Mouse (Mus musculus) kidney, postnatal 14 days (tissue): Measurements from ENCODE around the gene Cox17.

Source experiments
- DNase-seq: peaks from one replicate; pipeline ENCODE4 v3.0.0; 2022; ENCODE audit warnings: mixed read lengths

The Cox17 gene

DNA sequence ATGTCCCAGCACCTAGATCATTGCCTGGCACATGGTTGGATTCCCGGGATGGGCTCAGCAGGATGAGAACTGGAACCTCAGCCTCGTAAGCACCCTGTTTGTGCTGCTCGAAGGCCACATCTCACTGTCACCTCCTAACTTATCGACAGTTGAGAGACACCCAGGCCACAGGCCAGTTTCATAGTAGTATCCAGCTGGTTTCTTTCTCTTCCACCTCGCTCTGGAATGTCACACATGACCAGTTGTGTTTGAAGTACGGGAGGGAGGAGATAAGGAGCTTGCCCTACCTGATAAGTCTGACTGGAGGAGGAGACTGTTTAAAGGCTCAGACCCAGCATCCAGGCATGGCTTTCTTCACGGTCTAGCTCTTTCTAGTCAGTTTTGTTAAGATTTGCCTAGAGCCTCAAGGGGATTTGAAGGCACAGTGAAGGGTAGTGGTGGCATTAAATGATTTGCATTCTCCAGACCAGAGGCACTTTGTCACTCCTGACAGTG is 3.6 kb downstream of the Cox17 start:
- no peak for DNase-seq

DNA sequence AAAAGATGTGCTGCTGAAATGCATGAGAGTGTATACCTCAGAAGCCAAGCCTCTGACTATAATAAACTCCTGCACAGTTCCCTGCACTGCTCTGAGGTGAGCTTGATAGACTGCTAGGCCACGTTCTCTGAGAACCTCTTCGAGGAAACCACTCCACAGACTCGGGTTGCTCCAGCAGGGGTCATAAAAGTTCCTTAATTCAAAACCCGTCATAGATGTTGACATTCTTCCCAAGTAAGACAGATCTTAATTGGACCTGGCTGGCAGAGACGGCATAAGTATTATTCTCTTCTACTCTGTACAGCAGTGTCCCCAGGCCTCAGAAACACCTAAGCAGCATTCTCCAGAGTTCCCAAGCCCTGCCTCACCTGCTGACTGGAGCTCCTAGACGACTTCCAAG is 4.1 kb downstream of the Cox17 start:
- no peak for DNase-seq

DNA sequence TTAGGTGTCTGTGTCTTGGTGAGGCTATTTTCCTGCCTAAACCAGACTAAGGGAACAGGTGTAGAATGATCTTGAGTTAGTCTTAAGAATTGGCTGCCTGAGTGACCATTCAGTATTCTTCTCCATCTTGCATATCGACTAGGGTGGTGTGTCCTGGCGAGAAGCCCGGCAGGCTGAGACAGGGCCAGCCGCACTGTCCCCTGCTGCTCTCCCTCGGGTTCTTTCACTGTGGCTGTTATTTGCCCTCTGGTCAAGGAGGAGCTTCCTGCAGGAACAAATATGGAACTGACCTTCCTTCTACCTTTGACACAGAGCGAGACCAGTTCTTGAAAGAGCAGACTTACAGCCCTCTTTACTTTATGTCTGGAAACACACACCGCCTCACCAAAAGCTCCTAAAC is 5.2 kb downstream of the Cox17 start:
- no peak for DNase-seq

DNA sequence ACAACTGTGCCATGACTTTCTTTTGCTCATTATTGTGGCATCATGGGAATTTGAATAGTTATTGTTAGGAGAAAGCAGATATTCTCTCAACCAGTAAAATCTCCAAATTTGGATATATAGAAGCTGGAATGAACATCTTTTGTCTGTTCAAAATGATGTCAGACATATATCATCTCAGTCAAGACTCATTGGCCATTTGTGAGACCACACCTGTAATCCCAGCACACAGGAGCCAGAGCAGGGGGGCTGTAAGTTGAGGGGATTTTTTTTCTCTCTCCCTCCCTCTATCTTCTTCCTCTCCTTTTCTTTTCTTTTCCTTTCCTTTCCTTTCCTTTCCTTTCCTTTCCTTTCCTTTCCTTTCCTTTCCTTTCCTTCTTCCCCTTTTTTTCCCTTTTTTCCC is 6.1 kb downstream of the Cox17 start:
- no peak for DNase-seq

DNA sequence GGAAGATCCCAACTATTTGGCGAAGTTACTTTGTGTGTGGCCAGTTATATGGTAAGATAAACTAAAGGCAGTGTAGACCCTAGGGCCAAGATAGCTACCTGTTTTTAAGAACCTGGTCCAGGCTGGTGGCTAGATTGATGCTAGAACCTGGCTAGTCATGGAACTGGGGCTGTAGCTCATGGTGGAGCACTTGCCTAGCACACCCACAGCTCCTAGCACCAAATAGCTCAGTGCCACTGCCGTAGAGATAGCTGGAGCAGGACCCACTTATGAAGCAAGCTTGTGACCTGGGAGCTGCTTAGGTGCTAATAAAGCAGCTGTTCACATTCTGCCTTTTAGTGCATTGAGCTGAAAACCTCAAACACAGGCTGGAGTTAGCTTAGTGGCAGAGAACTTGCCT is 6.9 kb downstream of the Cox17 start:
- no peak for DNase-seq

DNA sequence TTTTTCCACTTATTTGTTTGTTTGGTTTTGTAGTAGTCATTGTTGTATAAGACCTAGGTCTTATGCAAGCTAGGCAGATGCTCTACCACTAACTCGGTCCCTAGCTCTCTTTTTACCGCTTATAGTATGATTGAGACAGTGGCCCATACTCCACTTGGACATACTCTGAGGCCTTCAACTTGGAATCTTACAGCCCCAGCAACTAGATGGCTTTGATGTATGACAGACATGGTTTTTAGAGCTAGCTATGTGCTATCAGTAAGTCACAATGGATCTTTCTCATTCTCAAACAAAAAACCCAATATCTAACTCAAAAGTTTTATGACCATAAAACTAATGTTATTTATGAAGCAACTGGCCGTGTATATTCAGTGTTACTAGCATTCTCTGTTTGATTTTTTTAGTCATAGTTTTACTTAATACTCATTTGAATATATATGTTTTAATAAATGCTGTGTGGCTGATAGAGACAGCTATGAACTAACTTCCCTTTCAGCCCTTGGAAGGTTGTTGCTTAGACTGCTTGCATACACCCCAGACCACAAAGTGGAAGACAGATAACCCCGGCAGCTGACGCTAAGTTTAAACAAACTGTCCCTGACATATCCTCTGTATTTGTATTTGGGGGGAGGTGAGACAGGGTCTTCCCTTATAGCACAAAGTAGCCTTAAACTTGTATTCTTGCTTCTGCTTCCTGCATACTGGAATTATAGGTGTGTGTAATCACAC is 7.6 kb downstream of the Cox17 start:
- no peak for DNase-seq

DNA sequence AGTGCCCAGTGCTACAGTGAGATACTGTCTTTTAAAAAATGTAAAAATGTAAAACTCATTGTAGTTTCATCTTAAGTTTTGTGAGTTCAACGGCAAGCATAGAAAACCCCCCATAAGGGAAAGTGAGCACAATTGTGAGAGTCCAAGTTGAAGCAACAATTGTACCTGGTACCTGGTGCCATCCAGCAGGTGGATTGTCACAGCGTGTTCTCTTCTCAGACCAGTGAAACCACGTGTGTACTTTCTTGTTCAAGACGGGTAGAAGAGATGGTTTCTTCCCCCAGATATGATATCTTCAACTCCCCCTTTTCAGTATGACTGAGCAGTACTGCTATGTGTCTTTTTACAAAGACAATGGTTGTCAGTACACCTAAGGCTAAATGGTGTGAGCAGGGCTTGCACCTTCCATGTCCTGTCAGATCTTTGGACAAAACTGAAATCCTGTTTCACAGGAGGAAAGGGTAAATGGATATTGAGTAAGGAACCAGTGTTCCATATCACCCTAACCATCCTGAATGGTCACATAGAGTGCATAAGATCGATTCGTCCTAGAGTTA is 11.5 kb downstream of the Cox17 start:
- no peak for DNase-seq

DNA sequence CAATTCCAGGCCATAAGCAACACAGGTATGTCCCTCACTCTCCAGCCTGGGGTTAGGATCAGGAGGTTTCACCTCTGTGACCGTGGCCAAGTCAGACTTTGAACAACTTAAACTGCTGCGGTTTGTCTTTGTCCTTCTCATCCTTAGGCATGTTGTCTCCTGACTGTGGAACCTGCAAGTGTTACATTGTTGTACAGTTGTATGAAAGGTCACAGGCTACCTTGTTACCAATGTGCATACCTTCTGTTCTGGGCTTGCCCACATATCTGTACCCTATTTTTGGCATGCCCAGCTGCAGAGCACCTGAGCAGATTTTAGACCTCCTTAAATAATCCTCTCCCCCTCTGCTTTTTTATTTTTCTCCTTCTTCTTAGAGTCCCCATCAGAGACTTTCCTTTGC is 12.4 kb downstream of the Cox17 start:
- DNase-seq: no peak

DNA sequence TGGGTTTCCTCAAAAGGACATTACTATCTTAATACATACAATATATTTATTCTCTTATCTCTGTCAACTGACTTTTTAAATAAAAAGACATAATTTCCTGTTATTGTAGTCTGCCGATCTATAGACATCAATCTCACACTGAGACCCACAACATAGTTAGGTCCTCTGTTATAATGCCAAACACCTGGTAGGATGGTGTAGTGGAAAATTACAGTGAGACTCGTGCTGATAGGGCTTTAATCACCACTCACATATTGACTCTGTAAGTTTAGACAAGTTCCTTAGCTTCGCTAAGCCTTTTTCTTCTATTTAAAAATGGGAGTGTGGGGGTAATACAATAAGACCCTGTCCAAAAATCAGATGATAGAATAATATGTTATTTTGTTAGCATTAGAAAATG is 13.1 kb downstream of the Cox17 start:
- no peak for DNase-seq

DNA sequence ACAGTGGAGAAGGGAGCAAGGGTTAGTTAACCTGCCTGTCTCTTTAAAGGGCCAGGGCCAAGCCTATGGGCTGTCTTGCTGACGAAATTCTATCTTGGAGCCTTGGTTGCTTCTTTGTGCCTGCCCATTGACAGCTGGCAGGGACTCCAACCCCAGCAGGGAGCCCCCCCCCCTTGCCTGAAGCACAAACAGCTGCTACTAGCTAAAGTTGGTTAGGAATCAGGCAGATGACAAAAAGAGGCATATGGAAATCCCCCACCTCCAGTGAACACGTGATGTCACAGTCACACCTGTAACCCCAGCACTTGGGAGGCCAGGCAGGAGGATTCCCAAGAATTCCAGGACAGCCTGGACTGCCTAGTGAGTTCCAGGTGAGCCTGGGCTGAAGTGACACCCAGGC is 13.5 kb downstream of the Cox17 start:
- DNase-seq: no peak

DNA sequence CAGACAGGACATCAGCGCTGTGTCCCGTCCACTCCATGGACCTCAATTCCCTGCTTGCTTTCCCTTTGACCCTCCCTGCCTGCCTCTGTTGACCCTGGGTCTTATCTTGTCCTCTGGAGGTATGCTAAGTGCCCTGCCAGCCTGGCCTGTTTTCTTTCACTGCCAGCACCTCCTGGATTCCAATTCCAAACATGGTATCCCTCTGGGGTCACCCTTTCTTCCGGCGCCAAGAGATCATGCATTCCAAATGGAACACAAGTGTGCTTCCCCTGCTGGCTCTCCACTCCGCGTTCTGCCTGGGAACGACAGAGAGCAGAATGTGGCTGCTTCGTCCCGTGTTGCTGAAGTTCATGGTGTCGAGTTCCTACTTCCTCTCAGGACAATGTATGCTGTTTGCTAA is 15.1 kb downstream of the Cox17 start, which contains the start of gene Popdc2:
Popdc2 (plus strand) TSS at position 277 of the 400 bp plus-strand sequence.
- no peak for DNase-seq

DNA sequence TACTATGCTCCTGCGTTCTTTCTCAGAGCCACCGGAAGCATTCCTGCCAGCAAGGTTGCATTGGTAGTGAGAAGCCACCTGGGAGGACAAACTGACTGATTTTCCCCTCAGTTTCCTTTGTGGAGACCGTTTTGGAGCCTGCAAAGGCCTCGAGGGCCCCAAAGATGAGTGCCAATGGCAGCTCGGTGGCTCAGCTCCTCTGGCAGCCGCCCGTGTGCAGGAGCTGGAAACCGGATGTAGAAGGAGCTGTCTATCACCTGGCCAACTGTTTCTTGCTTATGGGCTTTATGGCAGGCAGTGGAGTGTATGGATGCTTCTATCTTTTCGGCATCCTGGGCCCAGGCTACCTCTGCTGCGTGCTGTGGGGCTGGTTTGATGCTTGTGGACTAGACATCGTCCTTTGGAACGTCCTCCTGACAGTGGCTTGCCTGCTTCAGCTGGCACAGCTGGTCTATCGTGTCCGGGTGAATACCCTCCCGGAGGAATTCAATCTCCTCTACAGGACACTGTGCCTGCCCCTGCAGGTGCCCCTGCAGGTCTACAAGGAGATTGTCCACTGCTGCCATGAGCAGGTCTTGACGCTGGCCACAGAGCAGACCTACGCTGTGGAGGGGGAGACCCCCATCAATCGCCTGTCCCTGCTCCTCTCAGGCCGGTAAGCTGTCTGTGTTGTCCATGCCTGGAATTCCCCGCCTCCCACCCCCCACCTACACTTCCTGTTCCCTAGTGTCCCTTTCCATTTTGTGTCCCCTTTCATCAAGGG is 15.9 kb downstream of the Cox17 start:
- DNase-seq: no peak

DNA sequence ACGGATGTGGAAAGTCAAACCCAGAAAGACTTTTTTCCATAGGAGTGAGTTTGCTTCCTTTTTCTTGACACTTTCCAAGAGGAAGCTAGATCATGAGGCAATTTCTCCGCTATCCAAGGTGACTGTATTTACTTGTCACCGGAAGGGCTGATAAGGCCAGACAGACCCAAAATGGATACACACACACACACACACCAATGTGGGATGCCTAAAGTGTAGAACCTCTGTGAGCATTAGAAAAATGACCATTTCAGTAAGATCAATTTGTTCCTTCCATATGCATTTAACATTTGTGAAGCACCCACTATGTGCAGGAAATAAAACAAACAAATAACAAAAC is 16.4 kb downstream of the Cox17 start:
- DNase-seq: no peak

DNA sequence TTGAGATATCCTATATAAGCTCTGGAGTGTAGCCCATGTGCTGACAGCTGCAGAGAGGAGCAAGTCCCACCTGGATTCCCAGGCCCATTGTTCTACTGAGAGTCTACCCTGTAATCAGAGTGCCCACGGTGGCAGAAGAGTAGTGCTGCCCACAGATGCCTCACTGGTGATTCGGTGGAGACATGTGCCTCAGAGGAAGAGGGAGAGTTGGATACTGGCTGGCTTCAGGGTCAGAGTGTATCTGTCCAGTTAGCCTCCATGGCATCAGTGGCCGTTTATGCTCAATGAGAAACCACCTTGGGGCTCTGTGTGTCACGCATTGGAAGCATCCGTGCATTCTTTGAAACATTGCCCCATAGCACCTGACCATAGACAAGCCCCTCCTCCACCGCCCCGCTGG is 16.9 kb downstream of the Cox17 start:
- no peak for DNase-seq

DNA sequence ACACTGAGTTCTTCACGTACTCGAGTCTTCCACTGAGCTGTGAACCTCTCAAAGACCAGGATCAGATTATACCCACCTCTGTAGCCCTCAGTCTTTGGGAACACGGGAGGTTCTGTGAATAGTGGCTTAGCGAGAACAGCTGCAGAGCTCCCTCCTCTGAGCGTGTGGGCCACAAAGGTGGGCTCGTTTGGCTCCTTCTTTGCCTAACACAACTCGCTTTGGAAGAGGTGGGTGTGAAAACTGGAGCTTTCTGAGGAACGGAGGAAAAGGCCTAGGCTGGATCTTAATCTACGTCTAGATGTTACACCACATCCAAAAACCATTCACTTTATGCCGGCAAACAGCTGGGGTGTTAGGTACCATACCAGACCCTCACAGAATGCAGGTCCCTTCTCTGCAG is 18.6 kb downstream of the Cox17 start:
- no peak for DNase-seq

DNA sequence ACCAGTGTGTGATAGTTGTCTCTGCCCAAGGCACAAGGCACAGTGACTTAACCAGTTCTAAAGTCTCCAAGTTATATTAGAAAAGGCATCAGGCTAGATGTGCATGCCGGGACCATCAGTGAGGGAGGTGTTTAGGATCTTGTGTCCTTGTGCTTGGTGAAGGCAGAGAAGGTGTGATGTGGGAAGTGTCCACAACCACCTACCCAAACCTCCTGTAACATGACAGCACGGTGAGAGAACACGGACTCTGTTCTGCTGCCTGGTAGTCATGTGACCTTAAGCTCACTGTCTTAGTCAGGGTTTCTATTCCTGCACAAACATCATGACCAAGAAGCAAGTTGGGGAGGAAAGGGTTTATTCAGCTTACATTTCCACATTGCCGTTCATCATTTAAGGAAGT is 19.4 kb downstream of the Cox17 start:
- DNase-seq: no peak

DNA sequence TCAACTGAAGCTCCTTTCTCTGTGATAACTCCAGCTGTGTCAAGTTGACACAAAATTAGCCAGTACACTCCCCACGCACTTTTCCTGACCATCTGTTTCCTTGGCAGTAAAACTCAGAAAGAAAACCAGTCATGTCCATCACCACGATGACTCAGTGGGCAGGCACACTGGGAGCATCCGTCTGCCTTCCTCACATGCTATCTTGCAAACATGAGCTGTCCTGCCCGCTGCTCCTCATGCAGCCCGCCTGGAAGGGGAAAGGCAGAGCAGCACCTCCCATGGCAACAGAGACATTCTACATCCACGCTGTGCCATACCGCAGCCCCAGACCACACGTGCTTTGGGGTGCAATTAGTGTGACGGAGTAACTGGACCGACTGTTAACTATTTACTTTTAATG is 21.5 kb downstream of the Cox17 start:
- no peak for DNase-seq

DNA sequence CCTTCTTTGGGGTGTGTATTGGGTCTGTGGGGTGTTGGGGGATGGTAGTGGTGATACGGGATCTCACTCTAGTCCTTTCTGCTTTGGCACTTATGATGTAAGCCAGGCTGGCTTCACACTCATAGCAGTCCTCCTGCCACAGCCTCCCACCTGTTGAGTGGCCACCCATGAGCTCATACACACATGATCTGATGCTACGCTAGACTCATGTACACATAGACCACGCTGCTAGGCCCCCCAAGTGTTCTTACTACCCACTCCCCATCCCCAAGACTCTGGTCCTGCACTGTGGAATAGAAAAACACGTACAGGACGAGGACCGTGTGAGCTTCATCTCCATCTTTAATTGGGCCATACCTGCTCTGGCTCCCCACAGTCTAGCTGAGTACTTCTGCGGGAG is 22.2 kb downstream of the Cox17 start:
- DNase-seq: no peak

DNA sequence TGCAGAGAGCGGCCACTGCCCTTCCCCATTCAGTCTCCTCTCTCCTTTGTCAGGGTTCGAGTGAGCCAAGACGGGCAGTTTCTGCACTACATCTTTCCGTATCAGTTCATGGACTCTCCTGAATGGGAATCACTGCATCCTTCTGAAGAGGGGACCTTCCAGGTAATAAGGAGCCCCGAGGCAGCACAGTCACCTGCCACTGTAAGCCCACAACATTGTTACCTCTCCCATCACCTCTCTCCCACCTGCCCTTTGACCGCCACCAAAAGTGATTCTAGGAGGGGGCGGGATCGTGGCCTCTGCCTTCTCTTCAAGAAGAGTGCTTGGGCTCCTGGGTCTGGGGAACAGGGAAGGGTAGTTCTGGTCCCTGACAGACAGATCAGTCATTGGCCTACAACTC is 22.6 kb downstream of the Cox17 start:
- no peak for DNase-seq

DNA sequence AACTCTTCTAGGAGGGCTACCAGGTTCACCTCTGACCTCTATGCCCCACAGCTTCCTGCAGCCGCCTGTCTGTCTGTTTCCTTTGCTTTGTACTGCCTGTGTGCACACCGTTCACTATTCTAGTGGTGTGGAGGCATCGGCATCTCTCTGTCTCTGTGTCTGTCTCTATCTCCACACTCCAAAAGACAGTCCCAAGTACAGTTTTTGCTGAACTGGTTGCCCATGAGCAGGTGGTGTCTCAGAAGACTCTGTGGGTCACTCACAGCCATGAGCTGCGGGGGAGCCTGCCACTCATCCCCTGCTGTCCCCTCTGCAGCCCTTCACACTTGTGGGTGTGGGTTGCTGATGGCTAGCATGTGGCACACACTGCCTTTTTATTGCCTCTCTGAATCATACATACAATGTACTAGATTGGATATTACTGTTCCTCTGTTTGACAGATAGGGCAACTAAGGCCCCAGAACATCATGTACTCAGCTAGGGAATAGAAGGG is 23.2 kb downstream of the Cox17 start:
- DNase-seq: no peak

DNA sequence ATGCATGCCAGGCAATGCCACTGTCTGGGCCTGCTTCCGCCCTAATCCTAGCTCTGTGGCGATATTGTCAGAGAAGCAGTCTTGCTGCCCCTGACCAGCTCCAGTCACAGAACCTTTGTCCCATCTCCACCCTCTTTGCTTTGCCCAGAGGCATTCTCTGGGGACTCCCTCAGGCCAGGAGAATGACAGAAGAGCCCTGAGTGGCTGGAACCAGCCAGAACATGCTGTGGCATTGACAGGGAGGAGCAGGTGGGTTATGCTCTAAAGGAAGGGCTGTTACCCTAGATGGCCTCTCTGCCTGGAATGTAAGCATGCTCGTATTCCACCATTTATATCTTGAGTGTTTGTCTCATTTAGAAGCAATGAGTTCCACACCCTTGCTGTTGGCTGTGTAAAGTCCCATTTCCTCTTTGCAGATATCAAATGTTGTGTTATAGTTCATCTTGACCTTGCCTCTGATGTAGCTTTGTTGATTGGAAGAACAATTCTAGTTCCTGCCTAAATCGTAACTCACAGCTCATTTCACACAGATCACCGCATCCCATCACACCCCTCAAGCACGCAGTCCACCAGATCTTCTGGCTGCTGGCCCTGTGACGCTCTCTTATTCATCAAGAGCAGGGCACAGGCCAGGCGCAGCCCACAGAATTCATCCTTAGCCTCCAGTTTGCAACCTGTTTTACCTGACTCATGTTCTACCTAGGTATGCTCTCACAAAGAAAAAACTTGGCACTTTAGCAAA is 24.0 kb downstream of the Cox17 start:
- DNase-seq: no peak

DNA sequence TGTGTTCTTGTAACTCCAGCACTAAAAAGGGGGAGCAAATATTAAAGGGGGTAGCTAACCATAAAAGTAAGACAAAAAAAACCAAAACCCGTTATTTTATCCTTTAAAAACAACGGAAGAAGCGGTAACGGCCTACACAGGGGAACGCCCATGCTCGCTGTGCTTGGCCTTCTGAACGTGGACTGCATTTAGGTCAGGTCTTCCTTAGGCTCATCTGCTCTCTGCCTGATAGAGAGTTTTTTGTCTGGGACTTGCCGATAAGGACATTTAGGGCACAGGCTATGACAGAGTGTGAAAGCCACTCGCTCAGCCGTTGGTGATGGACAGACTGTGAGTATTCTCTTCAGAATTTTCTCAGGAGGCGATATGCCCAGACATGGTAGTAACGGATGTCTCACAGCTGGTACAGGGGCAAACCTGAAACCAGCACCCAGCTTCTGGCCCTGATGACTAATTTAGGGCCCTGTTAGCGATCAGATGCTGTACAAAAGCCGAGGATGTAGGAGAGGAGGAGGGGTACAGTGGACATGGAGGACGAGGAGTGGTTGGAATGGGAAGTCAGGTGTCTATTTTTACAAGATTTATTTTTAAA is 25.0 kb downstream of the Cox17 start:
- DNase-seq: no peak

DNA sequence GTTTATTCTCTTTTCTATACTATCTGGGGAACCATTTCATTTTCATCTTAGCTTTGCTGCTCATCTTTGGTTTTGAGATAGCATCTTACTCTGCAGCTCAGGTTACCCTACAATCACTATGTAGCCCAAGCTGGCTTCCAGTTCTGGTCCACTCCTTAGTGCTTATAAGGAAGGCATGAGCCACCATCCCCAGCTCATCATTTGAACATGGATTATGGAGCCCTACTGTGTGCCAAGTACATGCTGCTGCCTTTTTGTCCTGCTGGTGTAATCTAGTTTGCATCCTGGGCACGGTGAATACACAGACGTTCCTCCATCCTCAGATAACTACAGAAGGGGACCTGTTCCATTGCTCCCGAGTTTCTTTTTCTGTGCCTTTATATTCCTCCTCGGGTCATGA is 26.1 kb downstream of the Cox17 start:
- DNase-seq: no peak
